Mouse (Mus musculus): ENCODE data around the gene Rab34.

GRCm38 (mm10) chr11:78188331-78189233, at the start of gene Rab34:
- TF ChIP-seq CTCF (IDR thresholded peaks at IDR 0.05; ENCODE audit: borderline replicate concordance, control insufficient read depth, extremely low read depth, insufficient read depth, low read length, poor library complexity) (0 out of 2 replicates have a peak, but pooled peaks have one; percentile 13), POLR2A (IDR thresholded peaks at IDR 0.05; ENCODE audit: control insufficient read depth, extremely low read depth, insufficient read depth, low read length, poor library complexity) (no peak)
